Mouse (Mus musculus): ENCODE results near the gene Dlx2.

The Dlx2 gene

DNA sequence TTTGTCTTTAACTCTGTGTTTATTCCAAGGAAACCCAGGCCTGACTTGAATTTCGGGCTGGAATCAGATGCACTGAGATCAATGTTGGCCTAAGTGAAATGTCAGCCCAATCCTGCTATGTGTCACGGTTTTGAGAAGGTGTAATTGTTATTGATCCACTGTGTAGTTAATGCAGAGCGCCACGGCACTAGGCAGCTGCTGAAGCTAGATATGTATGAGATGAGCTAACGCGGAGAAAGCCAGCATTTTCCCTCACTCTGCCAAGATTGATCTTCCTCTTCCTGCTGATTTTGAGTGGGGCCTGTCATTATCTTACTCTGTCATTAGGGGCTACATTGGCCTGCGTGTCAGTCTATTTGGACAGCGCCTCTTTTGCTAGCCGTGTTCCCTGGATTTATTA is 34.2 kb downstream of the Dlx2 start:
- CTCF ChIA-PET: no interaction called here

- CTCF ChIA-PET: no interaction called here
Measured at GRCm38 (mm10) chr2:71511209-71511608, 35.3 kb downstream of the Dlx2 start.

DNA sequence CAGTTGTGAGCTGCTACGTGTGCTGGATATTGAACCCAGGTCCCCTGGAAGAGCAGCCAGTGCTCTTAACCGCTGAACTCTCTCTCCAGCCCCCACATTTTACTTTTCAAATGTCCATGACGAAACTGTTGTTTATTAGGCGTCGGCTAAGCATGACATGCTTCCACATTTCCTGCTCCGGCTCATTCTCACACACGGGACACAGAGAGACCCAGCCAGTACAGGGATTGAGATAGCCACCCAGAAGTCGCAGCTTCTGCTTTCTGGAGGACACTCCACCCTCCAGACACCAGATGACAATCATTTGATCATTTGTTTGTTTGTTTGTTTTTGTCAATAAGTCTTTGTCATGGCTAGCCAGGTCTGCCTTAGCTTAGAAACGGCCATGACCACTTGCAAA is 41.7 kb downstream of the Dlx2 start:
- CTCF ChIA-PET: no interaction called here

DNA sequence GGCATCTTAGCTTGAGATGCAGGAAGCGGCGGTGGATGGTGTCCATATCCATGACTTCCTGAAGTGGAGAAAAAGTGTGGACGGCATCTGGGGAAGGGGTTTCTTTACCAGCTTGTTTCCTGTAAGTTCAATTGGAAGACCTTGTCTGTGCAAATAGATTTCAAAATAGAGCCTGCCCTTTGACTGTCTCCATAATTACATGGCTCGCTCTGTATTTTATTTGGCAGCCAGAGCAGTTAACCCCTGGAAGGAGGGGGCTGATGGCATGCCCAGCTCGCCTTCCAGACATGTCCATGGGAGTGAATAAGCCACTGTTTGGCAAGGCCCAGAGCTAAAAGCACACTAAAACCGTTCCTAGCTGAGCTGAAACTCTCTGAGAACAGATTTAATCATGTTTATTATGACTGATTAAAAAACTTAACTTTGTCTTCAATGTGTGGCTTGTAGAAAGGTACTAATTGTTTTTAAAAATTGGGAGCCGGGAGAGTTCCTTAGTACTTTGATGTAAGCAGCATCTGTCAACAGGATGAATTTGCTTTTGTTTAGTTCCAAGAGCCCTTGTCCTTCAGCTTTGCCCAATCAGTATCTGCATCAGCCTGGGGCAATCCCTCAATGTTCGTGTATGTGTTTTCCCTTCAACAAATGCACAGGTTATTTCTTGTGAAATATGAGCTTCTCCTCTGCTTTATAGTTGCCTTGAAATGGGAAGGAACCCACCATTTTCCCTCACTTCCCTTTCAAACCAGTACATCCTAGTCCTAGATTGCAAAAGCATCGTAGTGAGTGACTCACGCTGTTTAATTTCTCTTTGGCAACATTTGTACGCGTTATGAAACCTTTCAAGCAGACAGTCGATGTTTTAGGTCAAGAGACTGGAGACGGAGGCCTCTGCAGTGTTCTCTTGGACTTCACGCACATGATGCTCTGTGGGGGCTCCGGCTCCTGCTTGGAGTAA is 47.0 kb downstream of the Dlx2 start:
- CTCF ChIA-PET: interaction anchor here (0.6 kb wide), 1 partner anchor 81 kb away, joined by 3 read pairs; no protein-coding TSS in a partner anchor

GRCm38 (mm10) chr2:71497175-71497574 is 49.4 kb downstream of the Dlx2 start:
- CTCF ChIA-PET: no interaction called here

- CTCF ChIA-PET: interaction anchor here (0.6 kb wide), 1 partner anchor 259 kb away, joined by 3 read pairs; no protein-coding TSS in a partner anchor
Measured at GRCm38 (mm10) chr2:71494971-71495370, 51.6 kb downstream of the Dlx2 start.

DNA sequence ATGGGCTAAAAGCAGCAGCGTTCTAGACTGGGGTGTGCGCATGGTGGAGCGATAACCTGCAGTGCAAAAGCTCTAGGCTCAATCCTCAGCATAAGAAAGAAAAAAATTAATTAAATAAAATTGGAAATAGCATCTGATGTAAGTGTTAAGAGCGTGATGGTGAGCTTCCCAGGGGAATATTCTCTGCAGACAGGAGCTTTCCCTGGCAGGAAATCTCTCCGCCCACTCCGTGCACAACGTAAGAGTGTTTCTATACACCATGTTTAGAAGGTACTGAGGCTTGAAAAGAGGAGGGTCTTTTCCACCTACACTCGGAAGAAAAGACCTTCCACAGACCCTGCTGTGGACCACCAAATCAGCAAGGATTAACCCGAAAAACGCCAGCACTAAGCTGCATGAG is 52.1 kb downstream of the Dlx2 start:
- CTCF ChIA-PET: interaction anchor here (0.6 kb wide), 1 partner anchor 258 kb away, joined by 3 read pairs; no protein-coding TSS in a partner anchor

All from spleen, embryonic (tissue).